Mouse (Mus musculus) adrenal gland (tissue): ENCODE data around the gene Pacrg.

Source experiments
- intact Hi-C: fragments of 180-260 bp; cut with DNase I; formaldehyde crosslinking; loops from one replicate; pipeline ENCODE4 v1.15.1; 2025

Pacrg gene

GRCm38 (mm10) chr17:10744709-10745461 lies 95.2 kb downstream of the Pacrg start:
- intact Hi-C loops, result loop anchor here (2.0 to 10.0 kb wide), 3 partner anchors 210 to 986 kb away; no protein-coding TSS in a partner anchor

- intact Hi-C loops, result loop anchor here (10.0 kb wide), 2 partner anchors 205 to 245 kb away; no protein-coding TSS in a partner anchor
Observed at GRCm38 (mm10) chr17:10740083-10740482, 100.0 kb downstream of the Pacrg start.

GRCm38 (mm10) chr17:10737966-10738365 lies 102.1 kb downstream of the Pacrg start:
- intact Hi-C loops, result no loop called here

GRCm38 (mm10) chr17:10734733-10735132 lies 105.4 kb downstream of the Pacrg start:
- intact Hi-C loops, result no loop called here

GRCm38 (mm10) chr17:10732303-10733048 lies 107.6 kb downstream of the Pacrg start:
- intact Hi-C loops, result no loop called here

- intact Hi-C loops, result no loop called here
Observed at GRCm38 (mm10) chr17:10724853-10725252, 115.3 kb downstream of the Pacrg start.

- intact Hi-C loops, result no loop called here
Observed at GRCm38 (mm10) chr17:10721562-10721961, 118.5 kb downstream of the Pacrg start.

- intact Hi-C loops, result no loop called here
Observed at GRCm38 (mm10) chr17:10717148-10717547, 123.0 kb downstream of the Pacrg start.

GRCm38 (mm10) chr17:10702781-10703180 lies 137.3 kb downstream of the Pacrg start:
- intact Hi-C loops, result no loop called here

- intact Hi-C loops, result no loop called here
Observed at GRCm38 (mm10) chr17:10698041-10698440, 142.1 kb downstream of the Pacrg start.

GRCm38 (mm10) chr17:10695421-10695820 lies 144.7 kb downstream of the Pacrg start:
- intact Hi-C loops, result no loop called here

GRCm38 (mm10) chr17:10677098-10677497 lies 163.0 kb downstream of the Pacrg start:
- intact Hi-C loops, result no loop called here

- intact Hi-C loops, result no loop called here
Observed at GRCm38 (mm10) chr17:10675536-10675935, 164.6 kb downstream of the Pacrg start.

GRCm38 (mm10) chr17:10675048-10675447 lies 165.1 kb downstream of the Pacrg start:
- intact Hi-C loops, result no loop called here

GRCm38 (mm10) chr17:10661294-10661693 lies 178.8 kb downstream of the Pacrg start:
- intact Hi-C loops, result no loop called here

- intact Hi-C loops, result no loop called here
Observed at GRCm38 (mm10) chr17:10643604-10644003, 196.5 kb downstream of the Pacrg start.

- intact Hi-C loops, result no loop called here
Observed at GRCm38 (mm10) chr17:10639816-10640215, 200.3 kb downstream of the Pacrg start.

GRCm38 (mm10) chr17:10635955-10636470 lies 204.1 kb downstream of the Pacrg start:
- intact Hi-C loops, result no loop called here

GRCm38 (mm10) chr17:10635470-10635869 lies 204.6 kb downstream of the Pacrg start:
- intact Hi-C loops, result no loop called here

GRCm38 (mm10) chr17:10635046-10635445 lies 205.1 kb downstream of the Pacrg start:
- intact Hi-C loops, result no loop called here

GRCm38 (mm10) chr17:10633769-10634168 lies 206.3 kb downstream of the Pacrg start:
- intact Hi-C loops, result no loop called here

GRCm38 (mm10) chr17:10628240-10628639 lies 211.9 kb downstream of the Pacrg start:
- intact Hi-C loops, result no loop called here
